Mouse (Mus musculus): ENCODE measurements around the gene Arhgap19. TPM values are rescaled to one million over a fixed set of nuclear protein-coding genes. Genes with fewer than 3 reads are reported as not detected.

Gene Arhgap19
- polyA plus RNA-seq, 1 experiment from 2014 or later: 14.2 TPM

Other genes with a start within 250 kb of the Arhgap19 start
- gene Gm340, start 219.7 kb downstream of the Arhgap19 start, polyA plus RNA-seq (2015; fragmentation: Nextera tagmentation; extraction: Ambion mirVana): 1.9 TPM in 2 replicates
- gene Slit1, start 58.4 kb downstream of the Arhgap19 start, polyA plus RNA-seq (2015; fragmentation: Nextera tagmentation; extraction: Ambion mirVana): 0.45 and 0.68 TPM in 2 replicates
- gene Frat1, start 27.9 kb upstream of the Arhgap19 start, polyA plus RNA-seq (2015; fragmentation: Nextera tagmentation; extraction: Ambion mirVana): 11.9 and 12.2 TPM in 2 replicates
- gene Frat2, start 46.1 kb upstream of the Arhgap19 start, polyA plus RNA-seq (2015; fragmentation: Nextera tagmentation; extraction: Ambion mirVana): 4.7 and 6.0 TPM in 2 replicates
- gene Rrp12, start 94.1 kb upstream of the Arhgap19 start, polyA plus RNA-seq (2015; fragmentation: Nextera tagmentation; extraction: Ambion mirVana): 14.1 and 15.7 TPM in 2 replicates
- 1,020 and 1,026 TPM in 2 replicates for gene Pgam1, start 109.9 kb upstream of the Arhgap19 start, polyA plus RNA-seq (2015; fragmentation: Nextera tagmentation; extraction: Ambion mirVana)
- gene Exosc1, start 131.4 kb upstream of the Arhgap19 start, polyA plus RNA-seq (2015; fragmentation: Nextera tagmentation; extraction: Ambion mirVana): 55.4 and 63.2 TPM in 2 replicates
- 65.3 and 66.1 TPM in 2 replicates for gene Zdhhc16, start 131.4 kb upstream of the Arhgap19 start, polyA plus RNA-seq (2015; fragmentation: Nextera tagmentation; extraction: Ambion mirVana)
- 27.8 and 28.4 TPM in 2 replicates for gene Mms19, start 179.1 kb upstream of the Arhgap19 start, polyA plus RNA-seq (2015; fragmentation: Nextera tagmentation; extraction: Ambion mirVana)
- gene Ubtd1, start 179.7 kb upstream of the Arhgap19 start, polyA plus RNA-seq (2015; fragmentation: Nextera tagmentation; extraction: Ambion mirVana): 11.2 and 13.3 TPM in 2 replicates
- gene Ankrd2, start 234.0 kb upstream of the Arhgap19 start, polyA plus RNA-seq (2015; fragmentation: Nextera tagmentation; extraction: Ambion mirVana): 0.16 TPM in 1 of 2 replicates, not detected in the other
- gene Hoga1, start 243.6 kb upstream of the Arhgap19 start, polyA plus RNA-seq (2015; fragmentation: Nextera tagmentation; extraction: Ambion mirVana): 2.2 and 2.7 TPM in 2 replicates

All from intestine, embryonic 16.5 days (tissue).